Mouse (Mus musculus) thymus, adult 2 months (tissue): ENCODE measurements at regions not wholly inside any gene's neighbourhood (a gene's known extent, or its start where the extent isn't known, plus 50 kb on each side); places are given as distances from the start of the nearest gene placed in this dataset.

ENCODE experiments used
- DNase-seq: peaks from one replicate; pipeline ENCODE4 v3.0.0; 2021
- H3K27ac ChIP-seq: fragments of 200-500 bp; 2 replicates; pipeline ENCODE4 v1.5.1; 2012; ENCODE audit warnings: low read length, control low read depth; ENCODE audit not compliant: control insufficient read depth, insufficient read depth
- H3K27me3 ChIP-seq: fragments of 200-500 bp; 2 replicates; pipeline ENCODE4 v1.6.1; 2012; ENCODE audit warnings: mild to moderate bottlenecking, low read length, moderate library complexity, mixed read lengths; ENCODE audit not compliant: control insufficient read depth, insufficient read depth
- H3K36me3 ChIP-seq: fragments of 200-500 bp; 2 replicates; pipeline ENCODE4 v1.6.1; 2012; ENCODE audit warnings: mild to moderate bottlenecking, low read length, moderate library complexity; ENCODE audit not compliant: control insufficient read depth, insufficient read depth
- H3K4me1 ChIP-seq: fragments of 200-500 bp; replicated peaks from 2 replicates; pipeline ENCODE4 v1.6.1; 2012; ENCODE audit warnings: low read length; ENCODE audit not compliant: control insufficient read depth, insufficient read depth
- H3K4me3 ChIP-seq: fragments of 200-500 bp; 2 replicates; pipeline ENCODE4 v1.5.1; 2012; ENCODE audit warnings: mild to moderate bottlenecking, low read length, control low read depth, moderate library complexity; ENCODE audit not compliant: control insufficient read depth, insufficient read depth
- CTCF ChIP-seq: fragments of 200-500 bp; IDR thresholded peaks from 2 replicates; pipeline ENCODE4 v1.5.1; 2012; ENCODE audit warnings: mild to moderate bottlenecking, control low read depth, low read length, moderate library complexity, borderline replicate concordance; ENCODE audit not compliant: control insufficient read depth, poor library complexity, insufficient read depth; ENCODE audit errors: extremely low read depth
- POLR2A ChIP-seq: fragments of 200-500 bp; IDR thresholded peaks from 2 replicates; pipeline ENCODE4 v1.6.1; 2012; ENCODE audit warnings: mild to moderate bottlenecking, low read length, control low read depth, moderate library complexity; ENCODE audit not compliant: control insufficient read depth, poor library complexity, insufficient read depth; ENCODE audit errors: extremely low read depth
- WGBS: fragments of 180-500 bp; shearing (Covaris S2); methylation state at CpG from one replicate; pipeline ENCODE4 v1.1.7; 2018; 5-methylcytosine and 5-hydroxymethylcytosine counted together

DNA sequence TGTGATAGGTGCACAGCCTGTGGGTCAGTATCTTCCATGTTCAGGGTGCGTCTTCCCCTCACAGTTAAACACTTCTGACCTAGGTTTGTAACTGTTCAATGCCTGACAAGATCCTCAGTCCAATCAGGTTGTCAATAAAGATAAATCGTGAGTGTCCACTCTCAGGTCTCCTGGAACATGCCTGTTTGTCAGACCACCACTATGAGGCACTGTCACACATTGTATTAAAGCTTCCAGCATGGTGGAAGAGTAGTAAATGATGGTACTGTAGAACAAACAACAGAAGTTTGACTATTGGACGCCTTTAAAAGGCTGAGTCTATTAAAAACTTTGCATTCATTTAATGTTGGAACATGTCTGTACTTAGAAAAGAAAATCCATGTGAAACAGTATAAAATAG lies 249.6 kb upstream of the Nlrp1b start:
- no peaks in the 10 kb centered on the region for H3K36me3 ChIP-seq

GRCm38 (mm10) chr11:71497863-71498262 lies 251.9 kb upstream of the Wscd1 start:
- no peaks in the 10 kb centered on the region for H3K36me3 ChIP-seq
- TF ChIP-seq POLR2A (no peak), CTCF (no peak)
- DNase-seq: no peak
- no peaks in the 10 kb centered on the region for H3K27me3 ChIP-seq
- no peak overlapping the region for H3K4me3 ChIP-seq
- no peaks in the 10 kb centered on the region for H3K4me1 ChIP-seq
- H3K27ac ChIP-seq: no peak overlapping the region
- 75% methylated on average over 5 of the region's 5 CpGs for WGBS

More for the DNA sequence above, 249.6 kb upstream of the Nlrp1b start:
- no peak overlapping the region for H3K27ac ChIP-seq
- 79% methylated on average over 3 of the region's 3 CpGs for WGBS
- DNase-seq: no peak
- H3K4me1 ChIP-seq: no peaks in the 10 kb centered on the region
- no peak for TF ChIP-seq POLR2A
- TF ChIP-seq CTCF: no peak
- H3K4me3 ChIP-seq: no peak overlapping the region
- H3K27me3 ChIP-seq: no peaks in the 10 kb centered on the region

DNA sequence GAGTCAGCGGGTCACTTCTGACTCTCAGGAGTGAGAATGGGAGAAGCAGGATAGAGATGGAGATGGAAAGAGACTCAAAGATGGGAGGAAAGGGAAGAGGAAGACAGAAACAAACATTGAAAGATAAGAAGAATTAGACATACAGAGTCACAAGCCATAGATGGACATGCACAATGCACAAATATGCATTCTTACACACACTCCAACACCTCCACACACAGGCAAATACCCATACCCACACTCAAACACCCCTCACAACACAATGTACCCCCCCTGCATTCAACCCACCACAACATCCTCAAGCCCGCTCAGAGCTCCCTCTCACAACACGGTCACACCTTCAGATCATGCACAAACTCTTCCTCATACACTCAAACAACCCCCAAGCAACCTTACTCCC lies 251.4 kb upstream of the Wscd1 start:
- no peak overlapping the region for H3K4me3 ChIP-seq
- H3K27me3 ChIP-seq: no peaks in the 10 kb centered on the region
- H3K4me1 ChIP-seq: no peaks in the 10 kb centered on the region
- TF ChIP-seq CTCF: no peak
- no peak overlapping the region for H3K27ac ChIP-seq
- 85% methylated on average over 3 of the region's 3 CpGs for WGBS
- DNase-seq: no peak
- no peaks in the 10 kb centered on the region for H3K36me3 ChIP-seq

- H3K36me3 ChIP-seq: no peaks in the 10 kb centered on the region
- no peak overlapping the region for H3K27ac ChIP-seq
- no peaks in the 10 kb centered on the region for H3K27me3 ChIP-seq
- DNase-seq: no peak
- WGBS: 76% methylated on average over 3 of the region's 3 CpGs
- no peaks in the 10 kb centered on the region for H3K4me1 ChIP-seq
- TF ChIP-seq CTCF (no peak), POLR2A (no peak)
- no peak overlapping the region for H3K4me3 ChIP-seq
Observed at GRCm38 (mm10) chr11:71502156-71502555, 247.6 kb upstream of the Wscd1 start.

GRCm38 (mm10) chr11:71512271-71513066 lies 237.3 kb upstream of the Wscd1 start:
- Histone ChIP-seq H3K36me3 (no peaks in the 10 kb centered on the region), H3K27me3 (no peaks in the 10 kb centered on the region), H3K4me3 (no peak overlapping the region), H3K4me1 (0 out of 2 replicates have a peak, but pooled peaks cover 3% of the 10 kb centered on the region), H3K27ac (no peak overlapping the region)
- WGBS: 59% methylated on average over 15 of the region's 15 CpGs
- TF ChIP-seq POLR2A (no peak), CTCF (no peak)
- DNase-seq: no peak

DNA sequence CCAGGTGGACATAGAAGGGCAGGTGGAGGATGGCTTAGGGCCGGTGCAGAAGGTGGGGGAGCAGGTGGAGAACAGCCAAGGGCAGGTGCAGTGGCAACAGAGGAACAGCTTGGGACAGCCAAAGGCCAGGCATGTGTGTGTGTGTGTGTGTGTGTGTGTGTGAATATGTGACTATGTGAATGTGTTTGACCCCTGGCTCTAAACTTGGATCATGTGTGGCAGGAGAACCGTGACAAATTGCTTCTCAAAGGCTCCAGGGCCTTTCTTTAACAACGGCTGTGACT lies 236.7 kb upstream of the Wscd1 start:
- Histone ChIP-seq H3K27ac (no peak overlapping the region), H3K4me3 (no peak overlapping the region), H3K36me3 (no peaks in the 10 kb centered on the region), H3K27me3 (no peaks in the 10 kb centered on the region), H3K4me1 (0 out of 2 replicates have a peak, but pooled peaks cover 3% of the 10 kb centered on the region)
- TF ChIP-seq CTCF: no peak
- TF ChIP-seq POLR2A: no peak
- 79% methylated on average over 3 of the region's 3 CpGs for WGBS
- no peak for DNase-seq

- H3K36me3 ChIP-seq: no peaks in the 10 kb centered on the region
- no peak overlapping the region for H3K4me3 ChIP-seq
- no peak overlapping the region for H3K27ac ChIP-seq
- TF ChIP-seq CTCF: no peak
- TF ChIP-seq POLR2A: no peak
- no peaks in the 10 kb centered on the region for H3K27me3 ChIP-seq
- 41% methylated on average over 6 of the region's 6 CpGs for WGBS
- DNase-seq: no peak
- 0 out of 2 replicates have a peak, but pooled peaks cover 3% of the 10 kb centered on the region for H3K4me1 ChIP-seq
Observed at GRCm38 (mm10) chr11:71515264-71515663, 234.5 kb upstream of the Wscd1 start.
